Mouse (Mus musculus) ES-E14 (cell line): ENCODE measurements around the gene Dbn1. TPM values are rescaled to one million over a fixed set of nuclear protein-coding genes. Genes with fewer than 3 reads are reported as not detected.

Experiments used
- DNase-seq: peaks from one replicate; pipeline ENCODE4 v3.0.0-alpha.2; 2013; ENCODE audit warnings: low read depth, low spot score
- H3K27ac ChIP-seq: 2 replicates; pipeline ENCODE4 v1.5.1; 2012; ENCODE audit warnings: low read depth, mild to moderate bottlenecking, low read length, moderate library complexity, mixed read lengths; ENCODE audit not compliant: poor library complexity, insufficient read depth, severe bottlenecking
- H3K36me3 ChIP-seq: 2 replicates; pipeline ENCODE4 v1.6.1; 2012; ENCODE audit warnings: mild to moderate bottlenecking, low read length, moderate library complexity, mixed read lengths; ENCODE audit not compliant: control insufficient read depth, poor library complexity, insufficient read depth, severe bottlenecking
- H3K4me1 ChIP-seq, 2 experiments: fragments of 150-350 bp in 1 of 2; sonication (generic) in 1 of 2; 2 replicates each; pipeline ENCODE4 v1.6.1; 2012; ENCODE audit warnings: low read length in 2 of 2, mild to moderate bottlenecking in 1 of 2, mixed read lengths in 1 of 2; ENCODE audit not compliant: control insufficient read depth in 2 of 2, insufficient read depth in 2 of 2, poor library complexity in 1 of 2
- H3K4me3 ChIP-seq, 2 experiments: fragments of 150-350 bp in 1 of 2; sonication (generic) in 1 of 2; 2 replicates each; pipeline ENCODE4 v1.5.1; 2012; ENCODE audit warnings: low read length in 2 of 2, low read depth in 1 of 2, mild to moderate bottlenecking in 1 of 2, mixed read lengths in 1 of 2; ENCODE audit not compliant: insufficient read depth in 1 of 2, poor library complexity in 1 of 2, severe bottlenecking in 1 of 2
- H3K9ac ChIP-seq: 2 replicates; pipeline ENCODE4 v1.6.1; 2012; ENCODE audit warnings: low read depth, mild to moderate bottlenecking, low read length, mixed read lengths; ENCODE audit not compliant: poor library complexity, insufficient read depth, severe bottlenecking
- H3K9me3 ChIP-seq: fragments of 150-350 bp; sonication (generic); 2 replicates; pipeline ENCODE4 v1.6.1; 2012; ENCODE audit warnings: low read depth, mild to moderate bottlenecking, low read length; ENCODE audit not compliant: control insufficient read depth, insufficient read depth
- CHD2 ChIP-seq: IDR thresholded peaks from 2 replicates; pipeline ENCODE4 v1.6.1; 2014; ENCODE audit warnings: mild to moderate bottlenecking, low read depth, low read length, inconsistent platforms
- HCFC1 ChIP-seq: IDR thresholded peaks from 2 replicates; pipeline ENCODE4 v1.6.1; 2012; ENCODE audit warnings: low read length, inconsistent platforms, borderline replicate concordance; ENCODE audit not compliant: insufficient read depth
- MAFK ChIP-seq: IDR thresholded peaks from 2 replicates; pipeline ENCODE4 v1.6.1; 2014; ENCODE audit warnings: mild to moderate bottlenecking, low read depth, low read length, inconsistent platforms; ENCODE audit not compliant: insufficient read depth
- ZC3H11A ChIP-seq: IDR thresholded peaks from 2 replicates; pipeline ENCODE4 v1.6.1; 2012; ENCODE audit warnings: low read depth, mild to moderate bottlenecking, inconsistent platforms, low read length, borderline replicate concordance
- ZNF384 ChIP-seq: IDR thresholded peaks from 2 replicates; pipeline ENCODE4 v1.6.1; 2012; ENCODE audit warnings: low read depth, low read length, inconsistent platforms
- in situ Hi-C, 2 experiments: fragments of 600-800 bp; cut with MboI; formaldehyde crosslinking; loops; one replicate each; pipeline ENCODE4 v1.15.1; 2025; ENCODE audit warnings: low sequenced_read_pairs in 2 of 2, inconsistent platforms in 1 of 2; ENCODE audit not compliant: unreplicated experiment in 2 of 2
- total RNA-seq: library from RNA; depleted of rRNA; stranded (reverse); fragments of 300-350 nt; gene quantifications from 2 replicates; pipeline ENCODE4 v1.2.3, GENCODE M21; 2012

Gene Dbn1
- total RNA-seq, 1 experiment, result 77.0 TPM

DNA sequence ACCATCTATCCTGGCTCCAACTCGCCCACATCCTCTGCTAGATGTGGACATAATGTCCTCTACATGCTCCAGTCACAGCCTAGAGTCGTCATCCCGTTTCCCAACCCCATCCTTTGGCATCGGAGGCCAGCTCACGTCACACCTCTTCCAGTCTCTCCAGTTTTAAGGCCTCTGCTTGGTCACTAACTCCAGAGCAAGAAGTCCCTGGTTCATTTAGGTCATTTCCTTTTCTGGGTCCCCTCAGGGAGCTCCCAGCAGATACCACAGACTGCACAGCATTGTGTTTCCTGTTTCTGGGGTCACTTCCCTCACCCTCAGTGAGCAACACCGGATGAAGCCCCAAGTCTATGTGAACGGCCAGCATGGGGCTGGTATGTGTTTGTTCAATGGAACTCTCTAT lies 8.9 kb downstream of the Dbn1 start:
- H3K36me3 ChIP-seq, result peaks cover 6% of the 10 kb centered on the region; the same call in 1 of the 2 replicates
- no peak overlapping the region for H3K4me3 ChIP-seq
- no peak overlapping the region for H3K27ac ChIP-seq
- in situ Hi-C loops, result no loop called here
- peaks cover 0 to 7% of the 10 kb centered on the region in 2 experiments; a peak in 1 of 4 replicates for H3K4me1 ChIP-seq
- no peak overlapping the region for H3K9ac ChIP-seq
- no peak for TF ChIP-seq CHD2
- no peak for DNase-seq
- no peaks in the 10 kb centered on the region for H3K9me3 ChIP-seq

DNA sequence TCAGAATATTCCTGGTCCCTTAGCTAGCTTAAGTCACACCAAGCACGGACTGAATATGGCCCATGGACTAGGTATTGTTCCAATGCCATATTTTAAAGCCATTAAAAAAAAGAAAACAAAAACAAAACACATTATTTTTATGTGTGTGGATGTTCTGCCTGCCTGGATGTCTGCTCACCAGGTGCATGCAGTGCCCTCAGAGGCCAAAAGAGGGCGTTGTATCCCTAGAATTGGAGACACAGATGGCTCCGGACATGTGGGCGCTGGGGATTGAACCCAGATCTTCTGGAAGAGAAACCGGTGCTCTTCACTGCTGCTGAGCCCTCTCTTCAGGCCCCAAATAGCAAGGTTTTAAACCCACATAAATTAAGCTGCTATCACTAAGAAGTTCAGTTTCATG lies 9.9 kb downstream of the Dbn1 start:
- H3K27ac ChIP-seq, result no peak overlapping the region
- TF ChIP-seq ZC3H11A (peak; percentile 31; the same call in 1 of the 2 replicates), HCFC1 (no peak)
- peaks cover 6% of the 10 kb centered on the region; the same call in 1 of the 2 replicates for H3K36me3 ChIP-seq
- DNase-seq, result no peak
- no peak overlapping the region for H3K9ac ChIP-seq
- no peaks in the 10 kb centered on the region for H3K9me3 ChIP-seq
- no peak overlapping the region for H3K4me3 ChIP-seq
- in situ Hi-C loops, result no loop called here
- peaks cover 0 to 7% of the 10 kb centered on the region in 2 experiments; a peak in 1 of 4 replicates for H3K4me1 ChIP-seq

DNA sequence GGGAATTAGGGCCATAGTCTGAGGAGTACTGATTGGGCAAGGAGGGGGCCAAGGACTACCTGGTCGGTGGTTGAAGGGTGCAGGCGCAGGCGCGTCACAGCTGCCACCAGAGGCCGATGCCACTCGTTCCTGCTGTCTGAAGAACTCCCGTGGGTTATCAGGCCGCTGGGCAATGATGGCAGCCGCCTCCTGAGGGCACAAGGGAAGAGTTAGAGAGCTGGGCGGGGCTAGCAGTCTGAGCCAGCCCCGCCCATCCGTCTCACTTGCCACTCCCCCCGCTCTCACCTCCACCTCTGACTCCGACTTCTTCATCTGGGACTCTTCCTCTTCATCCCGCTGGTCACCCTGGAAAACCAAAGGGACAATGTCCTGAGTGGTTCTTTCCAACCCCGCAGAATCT lies 10.4 kb downstream of the Dbn1 start:
- Histone ChIP-seq H3K4me3 (no peak overlapping the region), H3K4me1 (peaks cover 0 to 7% of the 10 kb centered on the region in 2 experiments; a peak in 1 of 4 replicates), H3K9me3 (no peaks in the 10 kb centered on the region), H3K36me3 (peaks cover 6% of the 10 kb centered on the region; the same call in 1 of the 2 replicates), H3K9ac (no peak overlapping the region), H3K27ac (no peak overlapping the region)
- no peak for DNase-seq
- TF ChIP-seq MAFK (no peak), ZC3H11A (no peak)
- in situ Hi-C loops, result no loop called here

DNA sequence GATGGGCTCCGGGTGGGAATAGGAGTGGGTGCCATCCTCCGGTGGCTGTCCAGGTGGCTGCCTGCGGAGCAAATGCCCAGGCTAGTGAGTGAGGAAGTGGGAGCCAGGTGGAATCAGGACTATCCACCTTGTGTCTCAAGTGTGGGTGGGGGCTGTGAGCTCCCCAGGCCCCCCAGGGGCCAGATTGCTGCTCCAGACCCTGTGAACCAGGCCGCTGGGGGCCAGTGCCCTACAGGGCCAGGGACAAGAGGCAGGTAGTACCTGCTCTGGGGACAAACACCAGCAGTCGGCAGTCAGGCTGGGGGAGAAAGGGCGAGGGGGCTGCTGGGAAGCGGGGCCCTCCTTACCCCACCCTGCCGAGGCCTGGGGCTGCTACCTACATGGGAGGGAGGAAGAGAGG lies 11.7 kb downstream of the Dbn1 start:
- H3K4me1 ChIP-seq, result peaks cover 0 to 3% of the 10 kb centered on the region in 2 experiments; a peak in 1 of 4 replicates
- no peak overlapping the region for H3K27ac ChIP-seq
- DNase-seq, result no peak
- no peaks in the 10 kb centered on the region for H3K9me3 ChIP-seq
- no peak overlapping the region for H3K9ac ChIP-seq
- in situ Hi-C loops, result no loop called here
- TF ChIP-seq CHD2, result no peak
- no peak for TF ChIP-seq ZNF384
- no peak for TF ChIP-seq HCFC1
- no peak for TF ChIP-seq MAFK
- TF ChIP-seq ZC3H11A, result no peak
- H3K4me3 ChIP-seq, result no peak overlapping the region
- H3K36me3 ChIP-seq, result peaks cover 6% of the 10 kb centered on the region; the same call in 1 of the 2 replicates

DNA sequence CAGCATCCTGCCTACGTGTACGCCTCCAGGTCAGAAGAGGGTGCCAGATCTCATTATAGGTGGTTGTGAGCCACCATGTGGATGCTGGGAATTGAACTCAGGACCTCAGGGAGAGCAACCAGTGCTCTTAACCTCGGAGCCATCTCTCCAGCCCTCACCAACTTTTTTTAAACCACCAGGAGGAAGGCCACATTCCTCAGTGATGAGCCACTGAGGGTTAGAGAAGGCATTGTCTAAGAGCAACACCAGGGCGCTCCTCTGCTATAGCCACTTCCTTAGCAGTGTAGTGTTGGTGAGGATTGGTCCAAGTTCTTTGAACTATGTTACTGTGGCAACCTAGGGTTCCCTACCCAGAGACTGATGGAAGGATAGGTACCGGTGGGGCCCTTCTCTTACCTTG lies 12.2 kb downstream of the Dbn1 start:
- no peak for TF ChIP-seq HCFC1
- TF ChIP-seq ZNF384, result no peak
- no peak for TF ChIP-seq ZC3H11A
- TF ChIP-seq MAFK, result no peak
- no peak for TF ChIP-seq CHD2
- DNase-seq, result no peak
- H3K4me3 ChIP-seq, result no peak overlapping the region
- peaks cover 6% of the 10 kb centered on the region; the same call in 1 of the 2 replicates for H3K36me3 ChIP-seq
- in situ Hi-C loops, result no loop called here
- no peak overlapping the region for H3K9ac ChIP-seq
- H3K4me1 ChIP-seq, result peaks cover 0 to 3% of the 10 kb centered on the region in 2 experiments; a peak in 2 of 4 replicates
- H3K27ac ChIP-seq, result no peak overlapping the region
- no peaks in the 10 kb centered on the region for H3K9me3 ChIP-seq
